Mouse (Mus musculus) cerebellum, postnatal 10 days (tissue): ENCODE data around the gene Rap2a.

Experiments used
- DNase-seq, 2 experiments: peaks; one replicate each; pipeline ENCODE4 v3.0.0; 2021; ENCODE audit warnings: mixed read lengths in 2 of 2

Gene Rap2a

GRCm38 (mm10) chr14:120500021-120500560 is 21.8 kb downstream of the Rap2a start:
- DNase-seq = peak; percentile 22 to 45

- no peak for DNase-seq
Measured at GRCm38 (mm10) chr14:120500791-120501190, 22.5 kb downstream of the Rap2a start.

- DNase-seq = no peak
Measured at GRCm38 (mm10) chr14:120503641-120504040, 25.4 kb downstream of the Rap2a start.

- DNase-seq = no peak
Measured at GRCm38 (mm10) chr14:120504423-120504822, 26.2 kb downstream of the Rap2a start.

- DNase-seq = no peak
Measured at GRCm38 (mm10) chr14:120504928-120505461, 26.8 kb downstream of the Rap2a start.

GRCm38 (mm10) chr14:120505918-120506317 is 27.7 kb downstream of the Rap2a start:
- DNase-seq = no peak

GRCm38 (mm10) chr14:120507516-120507915 is 29.3 kb downstream of the Rap2a start:
- DNase-seq = peak; percentile 40 to 56

- DNase-seq = no peak
Measured at GRCm38 (mm10) chr14:120508566-120509365, 30.5 kb downstream of the Rap2a start.

GRCm38 (mm10) chr14:120509366-120509640 is 31.1 kb downstream of the Rap2a start:
- no peak for DNase-seq

GRCm38 (mm10) chr14:120511821-120512220 is 33.6 kb downstream of the Rap2a start:
- no peak for DNase-seq

- DNase-seq = peak; percentile 24 to 43
Measured at GRCm38 (mm10) chr14:120514821-120515271, 36.6 kb downstream of the Rap2a start.

- peak; percentile 80 to 88 for DNase-seq
Measured at GRCm38 (mm10) chr14:120515376-120515775, 37.1 kb downstream of the Rap2a start.

- no peak for DNase-seq
Measured at GRCm38 (mm10) chr14:120518706-120519105, 40.5 kb downstream of the Rap2a start.

GRCm38 (mm10) chr14:120519921-120520320 is 41.7 kb downstream of the Rap2a start:
- DNase-seq = no peak

- no peak for DNase-seq
Measured at GRCm38 (mm10) chr14:120520843-120521242, 42.6 kb downstream of the Rap2a start.

- no peak for DNase-seq
Measured at GRCm38 (mm10) chr14:120523296-120523695, 45.1 kb downstream of the Rap2a start.

- no peak for DNase-seq
Measured at GRCm38 (mm10) chr14:120525644-120526043, 47.4 kb downstream of the Rap2a start.

- DNase-seq = no peak
Measured at GRCm38 (mm10) chr14:120533301-120533700, 55.1 kb downstream of the Rap2a start.

- DNase-seq = peak in 1 of 2 experiments; percentile 20
Measured at GRCm38 (mm10) chr14:120534841-120535271, 56.6 kb downstream of the Rap2a start.

GRCm38 (mm10) chr14:120535446-120535845 is 57.2 kb downstream of the Rap2a start:
- no peak for DNase-seq

GRCm38 (mm10) chr14:120535924-120536323 is 57.7 kb downstream of the Rap2a start:
- no peak for DNase-seq

- no peak for DNase-seq
Measured at GRCm38 (mm10) chr14:120539128-120539527, 60.9 kb downstream of the Rap2a start.

GRCm38 (mm10) chr14:120539626-120540025 is 61.4 kb downstream of the Rap2a start:
- DNase-seq = no peak

GRCm38 (mm10) chr14:120542445-120542844 is 64.2 kb downstream of the Rap2a start:
- no peak for DNase-seq
